Mouse (Mus musculus) thymus, adult 2 months (tissue): ENCODE measurements around the gene Hils1. TPM values are rescaled to one million over a fixed set of nuclear protein-coding genes. Genes with fewer than 3 reads are reported as not detected.

ENCODE experiments used
- DNase-seq: peaks from one replicate; pipeline ENCODE4 v3.0.0; 2021
- H3K27ac ChIP-seq: fragments of 200-500 bp; 2 replicates; pipeline ENCODE4 v1.5.1; 2012; ENCODE audit warnings: low read length, control low read depth; ENCODE audit not compliant: control insufficient read depth, insufficient read depth
- H3K27me3 ChIP-seq: fragments of 200-500 bp; 2 replicates; pipeline ENCODE4 v1.6.1; 2012; ENCODE audit warnings: mild to moderate bottlenecking, low read length, moderate library complexity, mixed read lengths; ENCODE audit not compliant: control insufficient read depth, insufficient read depth
- H3K36me3 ChIP-seq: fragments of 200-500 bp; 2 replicates; pipeline ENCODE4 v1.6.1; 2012; ENCODE audit warnings: mild to moderate bottlenecking, low read length, moderate library complexity; ENCODE audit not compliant: control insufficient read depth, insufficient read depth
- H3K4me1 ChIP-seq: fragments of 200-500 bp; replicated peaks from 2 replicates; pipeline ENCODE4 v1.6.1; 2012; ENCODE audit warnings: low read length; ENCODE audit not compliant: control insufficient read depth, insufficient read depth
- H3K4me3 ChIP-seq: fragments of 200-500 bp; 2 replicates; pipeline ENCODE4 v1.5.1; 2012; ENCODE audit warnings: mild to moderate bottlenecking, low read length, control low read depth, moderate library complexity; ENCODE audit not compliant: control insufficient read depth, insufficient read depth
- CTCF ChIP-seq: fragments of 200-500 bp; IDR thresholded peaks from 2 replicates; pipeline ENCODE4 v1.5.1; 2012; ENCODE audit warnings: mild to moderate bottlenecking, control low read depth, low read length, moderate library complexity, borderline replicate concordance; ENCODE audit not compliant: control insufficient read depth, poor library complexity, insufficient read depth; ENCODE audit errors: extremely low read depth
- POLR2A ChIP-seq: fragments of 200-500 bp; IDR thresholded peaks from 2 replicates; pipeline ENCODE4 v1.6.1; 2012; ENCODE audit warnings: mild to moderate bottlenecking, low read length, control low read depth, moderate library complexity; ENCODE audit not compliant: control insufficient read depth, poor library complexity, insufficient read depth; ENCODE audit errors: extremely low read depth
- WGBS: fragments of 180-500 bp; shearing (Covaris S2); methylation state at CpG from one replicate; pipeline ENCODE4 v1.1.7; 2018; 5-methylcytosine and 5-hydroxymethylcytosine counted together
- polyA plus RNA-seq: library from polyadenylated mRNA; depleted of rRNA; stranded (reverse); fragments of >200 nt; gene quantifications from 2 replicates; pipeline ENCODE4 v1.2.3, GENCODE M21; 2012; rRNA removed

The Hils1 gene
- 0.12 TPM in 1 of 2 replicates, not detected in the other for polyA plus RNA-seq

DNA sequence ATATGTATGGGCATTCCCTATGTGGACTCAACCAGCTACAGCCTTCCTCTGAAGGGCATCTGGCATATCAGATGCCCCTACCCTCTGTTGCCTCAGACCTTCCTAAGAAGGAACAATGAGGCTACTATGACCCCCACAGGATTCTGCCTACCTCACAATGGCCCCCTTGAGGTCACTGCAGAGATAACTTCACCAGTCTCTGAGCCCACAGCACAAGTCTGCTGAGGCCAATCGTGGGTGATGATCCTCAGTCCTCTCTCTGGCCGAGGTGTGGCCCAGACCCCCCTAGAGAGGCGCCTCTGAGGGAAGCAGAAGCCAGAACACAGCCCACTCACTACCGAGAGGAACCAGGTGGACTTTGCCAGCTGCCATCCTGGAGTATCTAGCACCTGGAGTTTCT, at the start of gene Hils1:
Hils1 (plus strand) TSS at position 175 of the 400 bp plus-strand sequence.
- no peaks in the 10 kb centered on the region for H3K36me3 ChIP-seq
- no peak within 1 kb of the TSS for H3K4me3 ChIP-seq
- no peaks in the 10 kb centered on the region for H3K27me3 ChIP-seq
- WGBS = 41% methylated on average over 4 of the region's 4 CpGs
- no peak for TF ChIP-seq POLR2A
- no peak for TF ChIP-seq CTCF
- no peak within 1 kb of the TSS for H3K27ac ChIP-seq
- no peak for DNase-seq
- peaks cover 9% of the 10 kb centered on the region; the same call in 1 of the 2 replicates for H3K4me1 ChIP-seq

DNA sequence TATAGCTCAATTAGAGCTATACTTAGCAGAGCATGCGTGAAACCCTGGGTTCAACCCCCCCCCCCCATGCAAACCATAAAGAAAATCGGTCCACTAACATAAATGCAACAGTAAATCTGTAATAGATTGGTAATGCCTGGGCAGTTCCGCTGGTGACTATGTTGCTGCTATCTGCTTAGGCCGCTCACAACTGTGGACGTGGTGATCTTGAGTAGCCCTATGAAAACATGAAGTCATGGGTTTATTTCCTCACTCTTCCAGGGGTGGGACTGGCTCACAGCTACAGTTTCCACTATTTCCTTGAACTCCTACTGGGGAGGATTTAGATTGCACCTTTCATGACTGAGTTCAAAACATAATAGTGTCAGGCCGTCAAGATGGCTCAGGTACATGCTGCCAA, 49.7 kb upstream of the Hils1 start:
- Histone ChIP-seq H3K36me3 (no peaks in the 10 kb centered on the region), H3K27me3 (no peaks in the 10 kb centered on the region; the same call in 1 of the 2 replicates), H3K4me1 (no peaks in the 10 kb centered on the region), H3K4me3 (no peak overlapping the region), H3K27ac (no peak overlapping the region)
- 87% methylated on average over 6 of the region's 6 CpGs for WGBS
- TF ChIP-seq POLR2A (no peak), CTCF (no peak)
- DNase-seq = no peak

DNA sequence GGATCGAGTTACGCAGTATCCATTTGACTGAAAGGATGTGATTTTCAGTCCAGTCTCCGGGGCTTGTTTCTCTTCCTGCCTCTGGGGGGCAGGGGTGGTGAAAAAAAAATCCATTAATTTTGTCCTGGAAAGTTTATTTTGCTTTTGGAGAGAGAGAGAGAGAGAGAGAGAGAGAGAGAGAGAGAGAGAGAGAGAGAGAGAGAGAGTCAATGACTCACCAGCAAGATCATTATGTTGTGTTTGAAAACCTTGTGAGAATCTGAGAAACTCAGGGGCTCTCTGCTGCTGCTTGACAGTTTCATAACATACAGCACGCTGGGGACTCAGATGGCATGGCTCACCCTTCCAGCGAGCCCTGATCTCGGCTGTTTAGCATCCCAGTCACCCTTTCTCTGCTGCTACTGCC, 46.4 kb upstream of the Hils1 start:
- Histone ChIP-seq H3K27ac (no peak overlapping the region), H3K4me3 (no peak overlapping the region), H3K36me3 (no peaks in the 10 kb centered on the region), H3K27me3 (no peaks in the 10 kb centered on the region), H3K4me1 (no peaks in the 10 kb centered on the region)
- 52% methylated on average over 6 of the region's 6 CpGs for WGBS
- TF ChIP-seq POLR2A (no peak), CTCF (no peak)
- no peak for DNase-seq

DNA sequence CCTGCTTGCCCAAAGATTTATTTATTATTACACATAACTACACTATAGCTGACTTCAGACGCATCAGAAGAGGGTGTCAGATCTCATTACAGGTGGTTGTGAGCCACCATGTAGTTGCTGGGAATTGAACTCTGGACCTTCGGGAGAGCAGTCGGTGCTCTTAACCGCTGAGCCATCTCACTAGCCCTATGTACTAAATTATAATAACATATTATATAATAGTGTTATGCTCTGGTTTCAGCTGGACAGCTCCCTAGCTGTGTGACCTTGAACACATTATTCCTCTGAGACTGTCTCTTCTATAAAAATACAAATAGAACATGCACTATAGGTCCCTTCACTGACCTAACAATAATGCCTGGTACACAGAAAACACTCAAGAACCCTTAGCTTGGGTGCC, 42.4 kb upstream of the Hils1 start:
- Histone ChIP-seq H3K36me3 (no peaks in the 10 kb centered on the region), H3K27me3 (no peaks in the 10 kb centered on the region), H3K4me3 (no peak overlapping the region), H3K4me1 (peaks cover 8% of the 10 kb centered on the region), H3K27ac (no peak overlapping the region)
- WGBS = 92% methylated on average over 4 of the region's 4 CpGs
- DNase-seq = no peak
- TF ChIP-seq CTCF = no peak
- no peak for TF ChIP-seq POLR2A

DNA sequence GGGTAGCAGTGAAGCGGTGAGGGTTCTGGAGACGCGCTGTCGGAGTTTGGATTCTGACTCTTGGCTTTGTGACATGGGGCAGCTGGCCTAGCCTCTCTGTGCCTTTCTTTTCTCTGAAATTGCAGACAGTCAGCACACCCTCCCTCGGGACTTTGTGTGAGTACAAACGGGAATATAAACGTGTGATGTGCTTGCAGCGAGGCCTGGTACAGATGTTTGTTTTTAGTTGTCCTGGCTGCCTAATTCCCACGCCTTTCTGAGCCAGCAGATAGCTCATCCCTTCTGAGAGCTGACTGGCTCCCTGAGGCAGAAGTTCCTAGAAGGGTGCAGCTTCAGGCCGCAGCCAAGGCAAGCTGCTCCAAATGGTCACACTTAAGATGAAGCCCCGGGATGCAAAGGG, 41.0 kb upstream of the Hils1 start:
- H3K36me3 ChIP-seq = no peaks in the 10 kb centered on the region
- DNase-seq = no peak
- H3K4me3 ChIP-seq = no peak overlapping the region
- H3K27ac ChIP-seq = no peak overlapping the region
- H3K27me3 ChIP-seq = no peaks in the 10 kb centered on the region
- WGBS = 91% methylated on average over 11 of the region's 11 CpGs
- no peak for TF ChIP-seq POLR2A
- no peak for TF ChIP-seq CTCF
- H3K4me1 ChIP-seq = peaks cover 8% of the 10 kb centered on the region

DNA sequence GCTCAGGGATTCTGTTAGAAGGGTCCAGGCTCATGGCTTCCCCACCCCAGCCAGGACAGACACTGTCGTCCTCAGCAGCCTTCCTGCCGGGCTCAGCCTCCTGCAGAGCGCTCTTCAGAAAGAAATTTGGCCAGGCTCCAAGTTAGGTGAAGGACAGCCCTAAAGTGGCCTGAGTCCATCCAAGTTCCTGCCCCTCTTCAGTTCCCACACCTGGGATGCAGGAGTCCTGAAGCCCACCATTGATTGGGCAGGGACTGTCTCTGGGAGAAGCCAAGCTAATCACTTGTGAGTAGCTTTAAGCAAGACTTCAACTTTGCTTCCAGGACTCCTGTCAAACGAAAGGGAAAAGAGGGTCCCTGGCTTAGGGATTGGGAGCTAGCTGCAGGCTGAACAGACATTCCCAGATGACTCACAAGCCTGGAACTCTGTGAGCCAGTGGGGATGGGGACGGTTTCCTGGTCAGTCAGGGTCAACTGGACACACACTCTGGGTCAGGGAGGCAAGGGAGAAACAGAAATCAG, 39.6 kb upstream of the Hils1 start:
- no peak overlapping the region for H3K27ac ChIP-seq
- H3K4me3 ChIP-seq = no peak overlapping the region
- DNase-seq = no peak
- no peaks in the 10 kb centered on the region for H3K36me3 ChIP-seq
- 62% methylated on average over 5 of the region's 5 CpGs for WGBS
- peaks cover 8% of the 10 kb centered on the region for H3K4me1 ChIP-seq
- TF ChIP-seq POLR2A = no peak
- no peak for TF ChIP-seq CTCF
- no peaks in the 10 kb centered on the region for H3K27me3 ChIP-seq

GRCm38 (mm10) chr11:94928820-94929219, 38.6 kb upstream of the Hils1 start:
- TF ChIP-seq CTCF (no peak), POLR2A (no peak)
- Histone ChIP-seq H3K27ac (no peak overlapping the region), H3K36me3 (no peaks in the 10 kb centered on the region), H3K4me1 (peaks cover 8% of the 10 kb centered on the region), H3K27me3 (no peaks in the 10 kb centered on the region; the same call in 1 of the 2 replicates), H3K4me3 (no peak overlapping the region)
- DNase-seq = no peak
- WGBS = 10% methylated on average over 13 of the region's 13 CpGs
